Mouse (Mus musculus): Measurements from ENCODE around the gene M1ap.

Gene M1ap

GRCm38 (mm10) chr6:83070247-83070310 lies 123.4 kb downstream of the M1ap start, which contains the start of gene Tlx2:
Gene Tlx2, minus strand, starts transcription at chr6:83070293.
- DNase-seq (ENCODE audit: low read depth, low spot score) = no peak

GRCm38 (mm10) chr6:83070311-83071219 lies 123.9 kb downstream of the M1ap start:
- peak; percentile 47 for DNase-seq (ENCODE audit: low read depth, low spot score)

- DNase-seq (ENCODE audit: low read depth, low spot score) = no peak
Measured at GRCm38 (mm10) chr6:83071220-83071619, 124.5 kb downstream of the M1ap start.

- DNase-seq (ENCODE audit: low read depth, low spot score) = peak; percentile 71
Measured at GRCm38 (mm10) chr6:83074979-83075378, 128.3 kb downstream of the M1ap start.

GRCm38 (mm10) chr6:83077630-83078323 lies 131.1 kb downstream of the M1ap start, which contains the start of gene Pcgf1:
Gene Pcgf1, plus strand, starts transcription at chr6:83077869.
- DNase-seq (ENCODE audit: low read depth, low spot score) = peak; percentile 50

GRCm38 (mm10) chr6:83078324-83078858 lies 131.7 kb downstream of the M1ap start:
- DNase-seq (ENCODE audit: low read depth, low spot score) = peak; percentile 99

Measured in CD4-positive, CD25-positive, alpha-beta regulatory T cell, adult 2 months (primary cell).